8 mouse cellular contexts compared by ENCODE assay signal in the genomic region with DNA sequence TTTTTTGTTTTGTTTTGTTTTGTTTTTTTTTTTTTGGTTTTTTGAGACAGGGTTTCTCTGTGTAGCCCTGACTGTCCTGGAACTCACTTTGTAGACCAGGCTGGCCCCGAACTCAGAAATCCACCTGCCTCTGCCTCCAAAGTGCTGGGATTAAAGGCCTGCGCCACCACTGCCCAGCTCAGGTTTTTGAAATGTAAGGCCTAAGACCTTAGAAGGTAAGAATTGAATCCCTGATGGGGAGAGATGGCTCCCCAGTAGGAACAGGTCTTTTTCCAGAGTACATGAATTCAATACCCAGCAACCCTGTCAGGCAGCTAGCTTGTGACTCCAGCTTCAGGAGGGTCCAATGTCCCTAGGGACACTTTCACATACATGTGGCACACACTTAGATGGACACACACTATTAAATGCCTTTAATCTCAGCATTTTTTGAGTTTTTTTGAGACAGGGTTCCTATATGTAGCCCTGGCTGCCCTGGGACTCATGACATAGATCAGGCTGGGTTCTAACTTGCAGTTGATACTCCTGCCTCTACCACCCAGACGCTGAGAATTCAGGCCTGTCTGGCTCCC. TPM values are rescaled to one million over a fixed set of nuclear protein-coding genes. Genes with fewer than 3 reads are reported as not detected.
A peak's percentile ranks its signal among the peaks of the same experiment; 100 is the strongest.
DNase-seq lines count a peak whose midpoint lies in the region; ATAC-seq and TF ChIP-seq lines count a peak whose summit lies in the region.

No protein-coding gene starts in this region.

- no peak for TF ChIP-seq CTCF in lung, adult 2 months (IDR thresholded peaks at IDR 0.05; ENCODE audit: insufficient read depth, low read length)

- H3K27ac ChIP-seq in forebrain, embryonic 12.5 days, result 0 out of 2 replicates have a peak overlapping the region, but pooled peaks have one; percentile 8
- no peak overlapping the region for H3K27ac ChIP-seq in forebrain, embryonic 16.5 days (ENCODE audit: low read length)
- H3K27ac ChIP-seq in heart, embryonic 16.5 days (ENCODE audit: low read length), result peak overlapping the region; percentile 96
- 0 out of 2 replicates have a peak overlapping the region, but pooled peaks have one; percentile 13 for H3K27ac ChIP-seq in midbrain, embryonic 15.5 days

- 97% methylated on average over 3 of the region's 3 CpGs for WGBS in forebrain, embryonic 12.5 days
- WGBS in forebrain, embryonic 16.5 days, result 91% methylated on average over 3 of the region's 3 CpGs
- WGBS in lung, adult 2 months, result 76% methylated on average over 3 of the region's 3 CpGs
- WGBS in heart, embryonic 16.5 days, result 82% methylated on average over 3 of the region's 3 CpGs
- 99% methylated on average over 3 of the region's 3 CpGs for WGBS in midbrain, embryonic 15.5 days

- peaks cover under 1% of the 10 kb centered on the region for H3K36me3 ChIP-seq in forebrain, embryonic 12.5 days (replicated peaks)
- no peaks in the 10 kb centered on the region for H3K36me3 ChIP-seq in forebrain, embryonic 16.5 days (ENCODE audit: control insufficient read depth, insufficient read depth)
- peaks cover 6% of the 10 kb centered on the region for H3K36me3 ChIP-seq in heart, embryonic 16.5 days (ENCODE audit: control insufficient read depth, insufficient read depth)
- no peaks in the 10 kb centered on the region for H3K36me3 ChIP-seq in midbrain, embryonic 15.5 days (replicated peaks)

- H3K4me2 ChIP-seq in forebrain, embryonic 12.5 days, result no peak overlapping the region
- H3K4me2 ChIP-seq in forebrain, embryonic 16.5 days (ENCODE audit: low read length), result no peak overlapping the region
- H3K4me2 ChIP-seq in heart, embryonic 16.5 days (ENCODE audit: low read depth, low read length), result no peak overlapping the region
- no peak overlapping the region for H3K4me2 ChIP-seq in midbrain, embryonic 15.5 days

- no peaks in the 10 kb centered on the region for H3K9me3 ChIP-seq in forebrain, embryonic 12.5 days
- H3K9me3 ChIP-seq in forebrain, embryonic 16.5 days (ENCODE audit: control insufficient read depth, low read length), result no peaks in the 10 kb centered on the region
- no peaks in the 10 kb centered on the region for H3K9me3 ChIP-seq in heart, embryonic 16.5 days (replicated peaks; ENCODE audit: control insufficient read depth, low read length)
- H3K9me3 ChIP-seq in midbrain, embryonic 15.5 days, result no peaks in the 10 kb centered on the region

- peaks cover 37% of the 10 kb centered on the region for H3K4me1 ChIP-seq in forebrain, embryonic 12.5 days
- H3K4me1 ChIP-seq in forebrain, embryonic 16.5 days (replicated peaks; ENCODE audit: control insufficient read depth, insufficient read depth, low read length), result peaks cover 37% of the 10 kb centered on the region
- H3K4me1 ChIP-seq in lung, adult 2 months (ENCODE audit: control insufficient read depth, insufficient read depth, low read length), result peaks cover 10% of the 10 kb centered on the region
- H3K4me1 ChIP-seq in heart, embryonic 16.5 days (ENCODE audit: control insufficient read depth, insufficient read depth, low read length), result peaks cover 40% of the 10 kb centered on the region
- peaks cover 42% of the 10 kb centered on the region for H3K4me1 ChIP-seq in midbrain, embryonic 15.5 days

- no peaks in the 10 kb centered on the region for H3K27me3 ChIP-seq in forebrain, embryonic 12.5 days
- no peaks in the 10 kb centered on the region for H3K27me3 ChIP-seq in forebrain, embryonic 16.5 days (replicated peaks; ENCODE audit: control insufficient read depth, insufficient read depth, low read length)
- no peaks in the 10 kb centered on the region for H3K27me3 ChIP-seq in heart, embryonic 16.5 days (ENCODE audit: control insufficient read depth, insufficient read depth, low read length)
- H3K27me3 ChIP-seq in midbrain, embryonic 15.5 days (replicated peaks), result no peaks in the 10 kb centered on the region

- no peak for TF ChIP-seq POLR2A in lung, adult 2 months (IDR thresholded peaks at IDR 0.05; ENCODE audit: borderline replicate concordance, extremely low read depth, low read depth, low read length)

- H3K9ac ChIP-seq in forebrain, embryonic 12.5 days, result no peak overlapping the region
- H3K9ac ChIP-seq in forebrain, embryonic 16.5 days (replicated peaks; ENCODE audit: low read depth, low read length), result no peak overlapping the region
- peak overlapping the region; percentile 51 for H3K9ac ChIP-seq in heart, embryonic 16.5 days (ENCODE audit: low read length)
- no peak overlapping the region for H3K9ac ChIP-seq in midbrain, embryonic 15.5 days

- no peak for ATAC-seq in forebrain, embryonic 12.5 days (ENCODE audit: low FRiP score)
- no peak for ATAC-seq in forebrain, embryonic 16.5 days
- ATAC-seq in heart, embryonic 16.5 days (replicated peaks; ENCODE audit: extremely low read depth, insufficient read depth, low FRiP score), result no peak
- ATAC-seq in midbrain, embryonic 15.5 days (replicated peaks), result no peak

- peak; percentile 26 for DNase-seq in lung, adult 2 months
- DNase-seq in lung, postnatal 4 days, result no peak
- DNase-seq in spleen, adult 12 weeks (ENCODE audit: low spot score), result no peak
- DNase-seq in ovary, adult 18-20 months (ENCODE audit: low spot score), result no peak

- H3K4me3 ChIP-seq in forebrain, embryonic 12.5 days (replicated peaks), result no peak overlapping the region
- H3K4me3 ChIP-seq in forebrain, embryonic 16.5 days (replicated peaks; ENCODE audit: low read length), result no peak overlapping the region
- H3K4me3 ChIP-seq in lung, adult 2 months (replicated peaks; ENCODE audit: extremely low read depth, low read depth, low read length), result no peak overlapping the region
- H3K4me3 ChIP-seq in heart, embryonic 16.5 days (ENCODE audit: low read length), result no peak overlapping the region
- no peak overlapping the region for H3K4me3 ChIP-seq in midbrain, embryonic 15.5 days

RNA-seq across cellular contexts. Expression of gene Ubc, which starts 1.0 kb away (rescaled TPM):
- polyA plus RNA-seq in forebrain, embryonic 12.5 days (2016; fragmentation: Nextera tagmentation; extraction: Ambion mirVana), result 1,113 and 1,114 TPM in 2 replicates
- 1,295 and 1,372 TPM in 2 replicates for polyA plus RNA-seq in forebrain, embryonic 16.5 days (2015; fragmentation: Nextera tagmentation; extraction: Ambion mirVana)
- polyA plus RNA-seq in lung, adult 2 months (2012; rRNA removed), result 705 and 874 TPM in 2 replicates
- polyA plus RNA-seq in heart, embryonic 16.5 days (2015; fragmentation: Nextera tagmentation; extraction: Ambion mirVana), result 928 and 945 TPM in 2 replicates
- 1,496 and 1,513 TPM in 2 replicates for polyA plus RNA-seq in midbrain, embryonic 15.5 days (2015; fragmentation: Nextera tagmentation; extraction: Ambion mirVana)

RNA-seq across cellular contexts. Expression of gene Gm10382, which starts 1.9 kb away (rescaled TPM):
- 0.91 and 0.97 TPM in 2 replicates for polyA plus RNA-seq in forebrain, embryonic 12.5 days (2016; fragmentation: Nextera tagmentation; extraction: Ambion mirVana)
- 0.39 and 0.46 TPM in 2 replicates for polyA plus RNA-seq in forebrain, embryonic 16.5 days (2015; fragmentation: Nextera tagmentation; extraction: Ambion mirVana)
- polyA plus RNA-seq in lung, adult 2 months (2012; rRNA removed), result 0.20 and 0.25 TPM in 2 replicates
- polyA plus RNA-seq in heart, embryonic 16.5 days (2015; fragmentation: Nextera tagmentation; extraction: Ambion mirVana), result 0.27 and 0.30 TPM in 2 replicates
- polyA plus RNA-seq in midbrain, embryonic 15.5 days (2015; fragmentation: Nextera tagmentation; extraction: Ambion mirVana), result 0.74 and 0.86 TPM in 2 replicates

RNA-seq across cellular contexts. Expression of gene Dhx37, which starts 42.9 kb away (rescaled TPM):
- polyA plus RNA-seq in forebrain, embryonic 12.5 days (2016; fragmentation: Nextera tagmentation; extraction: Ambion mirVana), result 16.5 and 17.1 TPM in 2 replicates
- 10.5 and 13.5 TPM in 2 replicates for polyA plus RNA-seq in forebrain, embryonic 16.5 days (2015; fragmentation: Nextera tagmentation; extraction: Ambion mirVana)
- polyA plus RNA-seq in lung, adult 2 months (2012; rRNA removed), result 11.1 and 13.4 TPM in 2 replicates
- 8.5 and 10.5 TPM in 2 replicates for polyA plus RNA-seq in heart, embryonic 16.5 days (2015; fragmentation: Nextera tagmentation; extraction: Ambion mirVana)
- polyA plus RNA-seq in midbrain, embryonic 15.5 days (2015; fragmentation: Nextera tagmentation; extraction: Ambion mirVana), result 14.2 and 14.8 TPM in 2 replicates

RNA-seq across cellular contexts. Expression of gene Scarb1, which starts 50.1 kb away (rescaled TPM):
- 31.5 and 38.7 TPM in 2 replicates for polyA plus RNA-seq in forebrain, embryonic 12.5 days (2016; fragmentation: Nextera tagmentation; extraction: Ambion mirVana)
- 33.4 and 38.3 TPM in 2 replicates for polyA plus RNA-seq in forebrain, embryonic 16.5 days (2015; fragmentation: Nextera tagmentation; extraction: Ambion mirVana)
- 173 and 196 TPM in 2 replicates for polyA plus RNA-seq in lung, adult 2 months (2012; rRNA removed)
- 72.9 and 75.5 TPM in 2 replicates for polyA plus RNA-seq in heart, embryonic 16.5 days (2015; fragmentation: Nextera tagmentation; extraction: Ambion mirVana)
- polyA plus RNA-seq in midbrain, embryonic 15.5 days (2015; fragmentation: Nextera tagmentation; extraction: Ambion mirVana), result 40.3 and 45.9 TPM in 2 replicates

RNA-seq across cellular contexts. Expression of gene Bri3bp, which starts 50.4 kb away (rescaled TPM):
- polyA plus RNA-seq in forebrain, embryonic 12.5 days (2016; fragmentation: Nextera tagmentation; extraction: Ambion mirVana), result 37.4 and 43.0 TPM in 2 replicates
- 37.8 and 38.3 TPM in 2 replicates for polyA plus RNA-seq in forebrain, embryonic 16.5 days (2015; fragmentation: Nextera tagmentation; extraction: Ambion mirVana)
- 5.0 and 8.2 TPM in 2 replicates for polyA plus RNA-seq in lung, adult 2 months (2012; rRNA removed)
- polyA plus RNA-seq in heart, embryonic 16.5 days (2015; fragmentation: Nextera tagmentation; extraction: Ambion mirVana), result 44.1 and 45.2 TPM in 2 replicates
- 36.4 and 37.9 TPM in 2 replicates for polyA plus RNA-seq in midbrain, embryonic 15.5 days (2015; fragmentation: Nextera tagmentation; extraction: Ambion mirVana)
